Mouse (Mus musculus) v-Abl transformed pro-B cells (cell line): ENCODE measurements around the gene 1700017B05Rik.

Experiments used
- in situ Hi-C, 2 experiments: fragments of 400-800 bp; cut with MboI; formaldehyde crosslinking; loops; one replicate each; pipeline ENCODE4 v1.15.1; 2025; ENCODE audit not compliant: unreplicated experiment in 2 of 2

The 1700017B05Rik gene

DNA sequence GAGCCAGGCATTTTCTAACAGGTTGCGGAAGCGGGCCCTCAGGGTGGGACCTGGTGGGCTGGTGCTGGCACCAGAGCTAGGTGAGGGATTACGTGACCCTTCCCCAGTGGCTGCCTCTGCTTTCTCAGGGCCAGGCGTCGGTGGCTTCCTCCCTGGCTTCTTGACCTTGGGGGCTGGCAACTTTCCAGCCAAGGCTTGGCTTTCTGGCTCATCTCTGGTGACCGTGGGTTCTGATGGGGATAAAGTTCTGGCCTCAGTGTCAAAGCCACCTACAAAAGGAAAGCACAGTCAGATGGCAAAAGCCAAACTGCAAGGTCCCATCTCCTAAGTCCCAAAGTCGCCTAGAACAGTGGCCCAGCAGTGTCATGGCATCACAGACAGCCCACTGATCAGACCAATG is 8.4 kb downstream of the 1700017B05Rik start:
- in situ Hi-C loops, result loop anchor here in 1 of 2 experiments (10.0 kb wide), 1 partner anchor 261 kb away; no protein-coding TSS in a partner anchor

DNA sequence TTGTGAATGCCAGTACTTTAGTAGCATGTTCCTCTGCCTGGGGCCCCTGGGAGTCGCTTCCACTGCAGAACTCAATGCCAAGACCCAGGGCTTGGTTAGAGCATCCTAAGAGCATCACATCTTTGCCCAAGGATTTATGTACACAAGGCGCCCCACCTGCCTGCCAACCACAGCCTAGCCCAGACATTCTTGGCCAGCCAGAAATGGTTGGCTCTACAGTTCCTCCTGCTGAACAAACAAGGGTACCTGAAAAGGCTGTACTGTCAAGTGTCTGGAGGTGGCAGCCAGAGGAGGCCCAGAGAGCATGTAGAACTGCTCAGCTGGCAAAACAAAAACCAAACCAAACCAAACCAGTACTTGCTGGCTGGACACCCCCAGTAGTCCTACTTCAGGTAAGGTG is 11.3 kb downstream of the 1700017B05Rik start:
- in situ Hi-C loops, result loop anchor here in 1 of 2 experiments (10.0 kb wide), 1 partner anchor 264 kb away; no protein-coding TSS in a partner anchor

DNA sequence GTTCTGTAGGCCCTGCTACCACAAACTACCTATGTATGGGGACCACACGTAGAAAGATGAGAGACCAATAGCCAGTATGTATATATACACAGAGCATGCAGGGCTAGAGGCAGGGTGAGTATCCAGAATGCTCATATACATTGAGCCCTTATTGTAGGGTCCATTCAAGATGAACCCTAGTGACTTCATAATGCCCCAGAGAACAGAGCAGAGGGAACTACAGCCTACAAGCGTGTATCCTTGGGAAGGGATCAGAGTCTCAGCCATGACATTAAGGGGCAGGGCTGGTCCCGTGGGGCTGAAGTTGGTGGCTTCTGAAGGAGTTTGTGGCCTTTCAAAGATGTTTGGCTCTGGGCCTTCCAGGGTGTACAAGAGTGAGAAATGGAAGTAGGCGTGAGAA is 12.4 kb downstream of the 1700017B05Rik start:
- in situ Hi-C loops, result loop anchor here in 1 of 2 experiments (10.0 kb wide), 1 partner anchor 265 kb away; no protein-coding TSS in a partner anchor

DNA sequence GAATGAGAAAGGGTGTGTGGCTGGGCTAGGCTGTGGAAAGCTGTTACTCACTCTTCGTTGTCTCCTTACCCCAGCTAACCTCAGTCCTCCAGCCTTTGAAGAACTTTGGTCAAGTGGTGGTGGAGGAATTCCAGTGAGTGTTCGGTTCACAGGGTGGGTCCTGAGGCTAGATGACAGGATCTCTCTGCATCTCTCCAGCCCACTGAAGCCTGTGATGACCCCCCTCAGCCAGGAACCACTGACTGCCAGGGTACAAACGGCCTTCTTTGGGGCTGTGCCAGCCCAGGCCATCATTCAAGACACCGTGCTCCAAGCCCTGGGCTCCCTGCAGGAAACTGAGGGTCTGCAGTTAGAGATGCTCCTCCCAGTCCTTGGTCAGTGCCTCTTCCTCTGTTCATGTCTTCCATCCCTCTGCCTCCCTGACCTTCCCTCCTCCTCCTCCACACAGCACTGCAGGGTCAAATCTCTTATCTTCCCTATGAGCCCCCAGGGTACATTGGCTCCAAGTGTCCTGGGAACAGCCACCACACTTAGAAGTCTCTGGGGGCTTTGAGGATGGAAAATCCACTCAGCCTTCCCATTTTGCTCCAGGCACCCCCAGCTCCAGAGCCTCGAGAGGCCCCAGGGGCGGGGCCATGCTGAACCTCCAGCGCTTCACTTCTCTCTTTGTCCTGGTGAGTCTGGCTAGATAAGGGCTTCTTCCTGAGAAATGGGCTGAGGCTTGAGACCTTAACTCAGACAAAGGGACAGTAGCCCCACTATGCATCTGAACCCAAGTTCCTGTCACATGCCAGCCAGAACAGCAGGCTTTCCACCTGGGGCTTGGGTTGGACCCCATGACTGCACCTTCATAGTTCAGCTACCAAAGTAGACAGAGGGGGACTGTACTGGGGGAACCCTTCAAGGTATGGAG is 14.1 kb downstream of the 1700017B05Rik start:
- in situ Hi-C loops, result loop anchor here in 1 of 2 experiments (25.0 kb wide), 2 partner anchors 439 to 764 kb away; partner anchors contain the start of genes Cyp11a1, Cyp1a1 and Cyp1a2

DNA sequence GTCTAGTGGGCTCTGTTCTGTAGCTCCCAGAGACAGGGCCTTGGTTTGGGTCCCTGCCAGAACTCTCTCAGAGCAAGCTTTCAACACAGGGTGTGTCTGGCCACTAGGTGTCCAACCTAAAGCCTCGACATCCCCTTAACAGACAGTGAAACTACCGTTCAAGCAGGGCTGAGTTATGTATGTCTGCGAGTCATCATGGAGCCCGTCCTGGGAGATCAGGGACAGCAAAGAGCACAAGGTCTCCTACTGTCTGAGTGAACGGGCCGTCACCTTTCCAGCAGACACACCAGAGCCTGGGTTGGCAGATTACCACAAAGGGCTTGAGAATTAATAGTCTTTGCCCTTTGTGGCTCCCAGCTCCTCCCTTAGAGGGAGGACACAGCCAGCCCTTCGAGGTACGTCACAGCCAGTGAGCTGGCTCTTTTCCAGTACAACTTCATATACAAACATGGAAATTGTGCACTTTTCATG is 15.2 kb downstream of the 1700017B05Rik start:
- in situ Hi-C loops, result loop anchor here in 1 of 2 experiments (25.0 kb wide), 2 partner anchors 440 to 765 kb away; partner anchors contain the start of genes Cyp11a1, Cyp1a1 and Cyp1a2

DNA sequence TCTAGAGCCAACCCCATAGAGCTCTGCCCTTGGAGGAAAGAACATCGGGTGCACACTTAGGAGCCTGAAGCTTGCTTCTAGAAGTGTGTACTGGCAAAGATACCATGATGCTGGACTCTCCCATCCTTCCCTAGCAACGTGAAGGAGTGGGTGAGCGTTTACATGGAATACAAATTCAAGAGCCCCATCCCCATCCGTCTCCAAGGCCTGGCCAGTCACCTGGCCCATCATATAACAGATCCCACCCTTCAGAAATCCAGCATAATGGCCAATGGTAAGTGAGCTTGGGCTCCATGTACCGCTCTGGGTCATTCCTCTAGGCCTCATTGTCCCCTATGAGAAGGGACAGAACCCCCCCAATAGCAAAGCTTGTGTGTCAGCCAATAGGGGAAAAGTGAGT is 15.9 kb downstream of the 1700017B05Rik start:
- in situ Hi-C loops, result loop anchor here in 1 of 2 experiments (25.0 kb wide), 2 partner anchors 441 to 766 kb away; partner anchors contain the start of genes Cyp11a1, Cyp1a1 and Cyp1a2

DNA sequence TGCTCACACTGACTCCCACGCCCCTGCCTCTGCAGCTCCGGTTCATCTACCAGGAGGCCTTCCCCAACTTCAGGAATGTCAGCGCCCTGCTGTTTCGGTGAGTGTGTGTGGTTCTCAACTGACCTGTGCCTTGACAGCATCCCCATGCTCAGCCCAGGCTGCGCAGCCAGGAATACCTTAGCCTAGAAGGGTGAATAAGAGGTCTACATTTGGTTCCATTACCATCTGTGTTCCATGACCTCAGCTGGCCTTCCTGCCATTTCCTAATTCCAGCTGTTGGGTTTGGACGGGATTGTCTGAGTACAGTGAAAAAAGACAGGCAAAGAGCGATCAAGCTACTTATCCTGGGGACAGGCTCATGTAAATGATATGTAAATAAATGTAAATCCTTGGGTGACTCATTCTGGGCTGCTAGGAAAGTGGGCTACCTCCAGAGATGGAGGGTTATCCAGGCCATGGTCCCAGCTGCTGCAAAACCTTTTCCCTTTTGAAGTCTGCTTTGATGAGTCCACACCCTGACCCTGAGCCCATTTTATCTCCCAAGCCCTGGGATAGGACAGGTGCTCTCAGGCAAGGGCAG is 18.2 kb downstream of the 1700017B05Rik start:
- in situ Hi-C loops, result loop anchor here in 1 of 2 experiments (25.0 kb wide), 2 partner anchors 443 to 768 kb away; partner anchors contain the start of genes Cyp11a1, Cyp1a1 and Cyp1a2

DNA sequence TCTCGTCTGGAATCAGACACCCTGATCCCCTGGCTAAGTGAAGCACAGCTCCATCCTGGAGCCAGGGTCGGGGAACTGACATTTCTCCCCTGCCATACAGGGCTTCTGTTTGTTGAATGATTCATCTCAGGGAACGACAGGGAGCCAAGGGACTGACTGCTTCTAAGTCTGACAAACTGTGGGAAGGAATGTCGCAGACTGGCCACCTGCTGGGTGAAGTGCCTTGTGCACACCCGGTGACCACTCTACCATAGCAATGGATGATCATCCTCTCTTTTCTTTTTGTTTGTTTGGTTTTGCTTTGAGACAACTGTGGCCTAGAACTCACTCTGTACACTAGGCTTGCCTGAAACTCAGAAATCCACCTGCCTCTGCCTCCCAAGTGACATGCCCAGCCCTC is 19.5 kb downstream of the 1700017B05Rik start:
- in situ Hi-C loops, result loop anchor here in 1 of 2 experiments (25.0 kb wide), 2 partner anchors 444 to 769 kb away; partner anchors contain the start of genes Cyp11a1, Cyp1a1 and Cyp1a2

DNA sequence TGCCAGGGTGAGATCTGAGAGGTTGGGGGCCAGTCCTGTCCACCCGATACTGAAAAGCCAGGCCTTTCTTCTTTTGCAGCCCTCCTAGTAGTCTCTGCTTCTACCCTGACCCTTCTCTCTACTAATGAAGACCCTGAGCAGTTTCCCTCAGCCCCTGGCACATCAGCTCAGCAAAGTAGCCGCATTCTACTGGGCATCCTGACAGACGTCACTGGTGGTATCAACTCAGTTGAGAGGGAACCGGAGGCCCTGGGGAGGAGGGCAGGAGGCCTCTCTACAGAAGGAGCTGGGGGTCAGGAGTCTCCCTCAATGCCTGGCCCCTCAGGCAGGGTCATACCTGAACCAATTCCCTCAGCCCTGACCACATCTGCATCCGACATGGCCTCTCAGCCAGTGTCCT is 21.3 kb downstream of the 1700017B05Rik start:
- in situ Hi-C loops, result loop anchor here in 1 of 2 experiments (25.0 kb wide), 2 partner anchors 446 to 771 kb away; partner anchors contain the start of genes Cyp11a1, Cyp1a1 and Cyp1a2

DNA sequence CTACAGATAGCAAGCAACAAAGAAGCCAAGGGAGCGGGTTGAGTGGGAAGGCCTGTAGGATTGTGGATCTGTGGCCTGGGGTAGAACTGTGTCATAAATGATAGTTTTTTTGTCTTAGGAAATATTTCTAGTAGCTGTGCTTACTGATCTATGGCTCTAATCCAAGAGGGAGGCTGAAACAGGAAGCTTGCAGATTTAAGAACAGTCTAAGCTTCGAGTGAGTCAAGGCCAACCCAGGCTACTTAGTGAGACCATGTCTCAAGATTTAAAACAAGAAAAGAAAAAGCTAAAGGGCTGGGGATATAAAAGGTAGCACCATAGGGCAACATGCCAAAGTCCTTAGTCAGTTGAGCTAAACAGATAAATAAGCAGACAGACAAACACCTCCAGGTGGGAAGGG is 24.2 kb downstream of the 1700017B05Rik start:
- in situ Hi-C loops, result loop anchor here in 1 of 2 experiments (25.0 kb wide), 2 partner anchors 449 to 774 kb away; partner anchors contain the start of genes Cyp11a1, Cyp1a1 and Cyp1a2

DNA sequence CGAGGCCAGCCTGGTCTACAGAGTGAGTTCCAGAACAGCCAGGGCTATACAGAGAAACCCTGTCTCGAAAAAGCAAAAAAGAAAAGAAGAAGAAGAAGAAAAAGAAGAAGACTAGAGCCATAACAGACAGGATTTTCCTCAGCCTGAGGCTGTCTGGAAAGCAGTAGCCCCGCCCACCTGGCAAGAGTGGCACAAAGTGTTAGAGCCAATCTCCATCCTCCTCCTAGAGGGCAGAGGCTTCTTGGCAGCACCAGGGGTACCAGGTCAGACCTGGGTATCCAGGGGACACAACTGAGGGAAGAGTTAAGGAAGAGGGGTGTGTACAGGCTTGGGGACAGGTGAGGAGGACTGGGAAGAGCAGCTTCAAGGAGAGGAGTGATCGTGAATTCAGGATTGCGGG is 24.7 kb downstream of the 1700017B05Rik start:
- in situ Hi-C loops, result loop anchor here in 1 of 2 experiments (25.0 kb wide), 2 partner anchors 450 to 775 kb away; partner anchors contain the start of genes Cyp11a1, Cyp1a1 and Cyp1a2

DNA sequence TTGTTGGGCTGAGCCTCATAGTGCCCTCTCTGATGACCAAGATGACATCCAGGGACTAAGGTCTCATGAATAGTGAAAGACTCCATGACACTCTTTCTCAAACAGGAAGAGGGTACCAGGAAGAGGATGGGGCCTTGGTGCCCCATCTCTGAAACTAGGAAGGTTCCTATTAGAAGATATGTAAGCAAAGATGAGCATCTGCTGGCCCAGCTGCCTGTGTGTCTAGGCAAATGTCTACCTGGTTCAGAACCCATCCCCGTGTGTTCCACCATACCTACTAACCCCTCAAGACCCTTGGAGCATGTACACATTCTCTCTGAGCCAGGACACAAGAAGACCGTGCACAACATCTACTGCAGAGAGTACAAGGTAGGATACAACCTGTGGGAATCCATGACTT is 26.2 kb downstream of the 1700017B05Rik start, which contains the start of gene Trcg1:
Gene Trcg1 (plus strand): TSS at position 301 of the 400 bp plus-strand sequence.
- in situ Hi-C loops, result loop anchor here in 1 of 2 experiments (25.0 kb wide), 2 partner anchors 451 to 776 kb away; partner anchors contain the start of genes Cyp11a1, Cyp1a1 and Cyp1a2

DNA sequence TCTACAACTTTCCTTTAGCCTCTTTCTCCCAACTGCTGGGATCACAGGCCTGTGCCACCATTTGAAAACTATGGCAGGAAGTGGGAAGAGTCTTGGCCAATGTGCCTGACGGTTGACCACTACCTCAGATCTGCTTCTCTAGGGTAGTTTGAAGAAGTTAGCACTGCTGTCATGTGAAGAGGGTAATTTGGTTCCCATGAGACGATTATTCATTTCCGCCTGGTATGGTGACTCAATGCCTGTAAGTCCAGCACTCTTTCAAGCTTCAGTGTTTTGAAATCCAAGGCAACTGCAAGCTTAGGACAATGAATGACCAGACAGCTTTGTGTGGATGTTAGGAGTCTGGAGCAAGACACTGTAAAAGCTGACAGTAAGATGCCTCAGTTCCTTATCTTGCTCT is 28.6 kb downstream of the 1700017B05Rik start:
- in situ Hi-C loops, result loop anchor here in 1 of 2 experiments (25.0 kb wide), 2 partner anchors 454 to 779 kb away; partner anchors contain the start of genes Cyp11a1, Cyp1a1 and Cyp1a2

DNA sequence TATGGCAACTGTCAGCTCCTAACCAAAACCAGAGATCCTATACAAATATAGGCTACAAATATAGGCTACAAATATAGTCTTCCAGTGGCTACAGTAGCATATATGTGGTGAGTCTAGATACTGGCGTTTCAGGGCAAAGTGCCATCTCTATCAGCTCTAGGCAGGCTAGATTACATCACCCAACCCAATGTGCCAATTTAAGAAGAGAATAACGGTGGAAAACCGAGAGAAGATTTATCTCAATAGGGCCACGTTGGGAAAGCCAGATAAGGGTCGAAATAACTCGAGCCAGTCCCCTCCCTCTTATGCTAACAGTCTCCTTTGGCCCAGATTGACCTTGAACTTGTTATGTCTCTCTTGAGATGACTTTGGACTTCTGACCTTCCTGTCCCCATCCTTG is 29.3 kb downstream of the 1700017B05Rik start:
- in situ Hi-C loops, result loop anchor here in 1 of 2 experiments (25.0 kb wide), 2 partner anchors 454 to 779 kb away; partner anchors contain the start of genes Cyp11a1, Cyp1a1 and Cyp1a2

DNA sequence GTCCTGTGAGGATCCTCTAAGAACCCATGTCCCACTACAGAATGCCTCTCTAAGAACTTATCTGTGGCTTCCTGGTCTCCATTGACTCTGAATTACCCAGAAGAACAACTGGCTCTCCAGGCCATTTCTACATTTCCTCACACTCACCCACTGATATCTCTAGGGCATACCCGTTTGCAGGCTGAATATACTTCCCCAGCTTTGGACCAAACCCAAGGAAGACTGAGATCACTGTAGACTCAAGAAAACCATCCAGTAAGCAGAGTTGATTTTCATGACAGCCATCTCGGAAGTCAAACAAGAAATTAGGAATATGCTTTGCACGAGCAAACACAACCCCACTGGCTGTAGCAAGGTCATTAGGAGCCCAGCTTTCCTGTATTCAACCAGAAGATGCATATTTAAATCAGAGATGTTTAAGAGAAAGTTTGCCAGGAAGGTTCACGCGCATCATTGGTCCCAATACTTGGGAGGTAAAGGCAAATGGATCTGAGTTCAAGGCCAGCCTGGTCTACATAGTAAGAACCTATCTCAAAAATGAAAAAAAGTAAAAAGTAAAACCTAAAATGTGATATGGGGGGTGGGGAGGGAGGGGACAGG is 30.0 kb downstream of the 1700017B05Rik start:
- in situ Hi-C loops, result loop anchor here in 1 of 2 experiments (25.0 kb wide), 2 partner anchors 455 to 780 kb away; partner anchors contain the start of genes Cyp11a1, Cyp1a1 and Cyp1a2

DNA sequence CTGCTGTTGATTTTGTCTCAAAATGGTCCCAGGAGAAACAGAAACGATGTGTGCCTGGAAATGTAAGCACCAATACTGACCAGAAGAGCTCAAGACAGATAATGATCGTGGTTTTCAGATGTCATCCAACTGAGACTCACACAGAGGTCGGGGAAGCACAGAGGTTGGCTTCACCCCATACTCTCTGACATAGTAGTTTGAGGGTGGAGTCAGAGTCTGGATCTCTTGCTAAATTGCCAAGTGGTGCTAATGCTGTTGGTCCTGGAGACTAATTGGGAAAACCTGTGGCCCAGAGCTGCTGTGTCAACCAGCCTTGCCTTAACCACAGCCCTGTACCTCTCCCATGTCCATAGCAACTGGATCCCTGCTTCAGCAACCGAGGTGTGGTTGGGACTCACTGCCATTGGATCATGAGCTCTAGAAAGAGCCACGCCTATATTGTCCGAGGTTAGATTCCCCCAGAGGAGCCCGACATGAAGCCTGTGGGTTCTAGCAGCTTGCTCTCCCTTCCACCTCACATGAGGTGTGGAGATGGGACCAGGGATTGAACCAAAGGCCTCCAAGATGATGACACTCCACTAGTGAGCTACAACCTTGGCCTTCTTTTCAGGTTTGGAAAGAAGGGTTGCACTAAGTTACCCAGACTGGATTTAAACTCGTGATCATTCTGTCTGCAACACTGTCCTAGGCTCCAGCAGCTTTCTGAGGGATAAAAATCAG is 30.7 kb downstream of the 1700017B05Rik start:
- in situ Hi-C loops, result loop anchor here in 1 of 2 experiments (25.0 kb wide), 2 partner anchors 456 to 781 kb away; partner anchors contain the start of genes Cyp11a1, Cyp1a1 and Cyp1a2

DNA sequence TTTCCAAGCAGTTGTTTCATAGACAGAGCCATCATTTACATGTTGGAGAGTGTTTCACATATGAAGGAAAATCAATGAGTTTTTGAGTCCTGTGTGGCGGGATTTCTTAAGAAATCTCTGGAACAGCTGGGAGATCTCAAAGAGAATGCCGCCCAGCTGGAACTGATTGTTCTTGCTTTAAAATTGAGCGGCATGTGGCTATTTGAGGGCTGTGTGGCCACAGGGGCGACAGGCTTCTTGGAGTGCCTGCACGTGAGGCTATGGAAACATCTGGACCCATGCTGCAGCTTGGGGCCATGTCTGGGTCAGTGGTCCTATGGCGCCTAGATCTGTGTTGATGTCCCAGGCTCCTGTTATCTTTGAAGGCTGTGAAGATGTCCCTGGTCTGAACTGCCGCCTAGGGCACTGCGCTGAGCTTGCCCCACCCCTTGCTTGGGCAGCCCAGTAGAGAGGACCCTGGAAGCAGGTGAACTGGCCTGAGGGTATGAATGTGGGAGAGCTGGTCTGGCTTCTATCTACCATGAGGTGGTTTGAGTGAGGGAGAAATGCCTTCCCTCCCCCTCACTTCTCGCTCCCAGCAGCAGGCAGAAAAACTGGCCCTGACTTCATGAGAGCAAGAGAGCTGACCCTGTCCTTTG is 32.1 kb downstream of the 1700017B05Rik start:
- in situ Hi-C loops, result loop anchor here in 1 of 2 experiments (25.0 kb wide), 2 partner anchors 457 to 782 kb away; partner anchors contain the start of genes Cyp11a1, Cyp1a1 and Cyp1a2

DNA sequence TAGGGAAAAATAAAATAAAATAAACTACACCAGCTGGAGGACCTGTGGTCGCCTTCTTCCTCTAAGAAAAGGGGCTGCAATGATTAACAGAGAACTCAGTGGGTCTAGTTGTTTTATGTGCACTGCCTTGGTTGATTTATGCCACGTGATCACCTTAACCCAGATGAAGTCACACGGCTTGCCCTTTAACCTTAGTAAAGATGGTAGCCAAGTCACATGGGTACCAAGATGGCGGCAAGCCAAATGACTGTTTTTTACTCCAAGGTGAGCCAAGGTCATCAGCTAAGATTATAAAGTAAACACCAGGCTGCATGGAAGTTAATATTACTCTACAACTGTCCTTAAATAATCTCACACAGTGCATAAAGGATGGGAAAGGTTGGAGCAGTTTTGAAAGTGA is 32.7 kb downstream of the 1700017B05Rik start:
- in situ Hi-C loops, result loop anchor here in 1 of 2 experiments (25.0 kb wide), 2 partner anchors 458 to 783 kb away; partner anchors contain the start of genes Cyp11a1, Cyp1a1 and Cyp1a2
